Mouse (Mus musculus): ENCODE data around the gene Lelp1.

DNA sequence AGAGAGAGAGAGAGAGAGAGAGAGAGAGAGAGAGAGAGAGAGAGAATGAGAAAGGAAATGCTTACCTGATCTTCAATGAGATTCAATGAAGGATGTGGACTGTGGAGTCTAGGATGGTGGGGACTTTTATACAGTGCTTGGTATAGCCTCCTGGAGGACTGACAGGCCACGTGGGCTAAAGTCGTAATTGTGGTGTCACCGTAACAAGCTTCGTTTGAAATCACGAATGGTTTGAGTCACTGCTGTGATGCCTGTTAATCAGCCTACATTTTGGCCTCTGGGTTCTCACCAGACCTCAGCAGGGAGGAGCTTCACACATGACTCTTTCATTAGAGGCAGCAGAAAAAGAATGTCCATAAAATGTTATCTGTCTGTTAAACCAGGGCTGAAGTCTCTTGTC lies 18.7 kb downstream of the Lelp1 start, which contains the start of gene Prr9:
- TF ChIP-seq CTCF (IDR thresholded peaks at IDR 0.05; ENCODE audit: insufficient read depth, low read depth, low read length) (no peak), POLR2A (IDR thresholded peaks at IDR 0.05; ENCODE audit: insufficient read depth, low read depth, low read length) (no peak)
